Mouse (Mus musculus): Measurements from ENCODE around the gene Elf2. TPM values are rescaled to one million over a fixed set of nuclear protein-coding genes. Genes with fewer than 3 reads are reported as not detected.

The Elf2 gene
- polyA plus RNA-seq, 1 experiment, result 18.2 TPM

GRCm38 (mm10) chr3:51306621-51307020 lies 33.8 kb downstream of the Elf2 start:
- Histone ChIP-seq H3ac (ENCODE audit: control insufficient read depth, insufficient read length) (no peak overlapping the region), H3K4me2 (ENCODE audit: low read depth) (no peak overlapping the region), H3K36me3 (ENCODE audit: control insufficient read depth, insufficient read depth) (no peaks in the 10 kb centered on the region), H3K4me3 (no peak overlapping the region), H3K79me2 (ENCODE audit: control insufficient read depth, insufficient read depth) (no peaks in the 10 kb centered on the region), H3K27me3 (ENCODE audit: control insufficient read depth, insufficient read depth, insufficient read length) (no peaks in the 10 kb centered on the region)
- no peak for TF ChIP-seq SRF (IDR thresholded peaks at IDR 0.05; ENCODE audit: control insufficient read depth, insufficient read length, low read depth)
- TF ChIP-seq POLR2A (IDR thresholded peaks at IDR 0.05; ENCODE audit: insufficient read length, low read depth), result no peak
- no peak for TF ChIP-seq MYOD1 (IDR thresholded peaks at IDR 0.05; ENCODE audit: control insufficient read depth in 1 of 3, insufficient read length in 2 of 3, low read depth in 2 of 3)
- TF ChIP-seq E2F4 (IDR thresholded peaks at IDR 0.05; ENCODE audit: insufficient read depth), result no peak
- no peak for TF ChIP-seq MAX (IDR thresholded peaks at IDR 0.05; ENCODE audit: low read depth)
- TF ChIP-seq CEBPB (IDR thresholded peaks at IDR 0.05; ENCODE audit: insufficient read depth, poor library complexity, severe bottlenecking), result no peak
- no peak for TF ChIP-seq MYOG (IDR thresholded peaks at IDR 0.05; ENCODE audit: control insufficient read depth in 1 of 3, insufficient read depth in 1 of 3, insufficient read length in 2 of 3, low read depth in 2 of 3)
- no peak for TF ChIP-seq TCF12 (IDR thresholded peaks at IDR 0.05; ENCODE audit: insufficient read depth, poor library complexity, severe bottlenecking)
- TF ChIP-seq POLR2AphosphoS2 (IDR thresholded peaks at IDR 0.05; ENCODE audit: insufficient read length, low read depth), result no peak
- no peak for TF ChIP-seq USF1 (IDR thresholded peaks at IDR 0.05; ENCODE audit: low read depth)
- no peak for TF ChIP-seq REST (IDR thresholded peaks at IDR 0.05; ENCODE audit: insufficient read depth, insufficient read length)
- TF ChIP-seq TCF3 (IDR thresholded peaks at IDR 0.05; ENCODE audit: insufficient read length, low read depth), result no peak

DNA sequence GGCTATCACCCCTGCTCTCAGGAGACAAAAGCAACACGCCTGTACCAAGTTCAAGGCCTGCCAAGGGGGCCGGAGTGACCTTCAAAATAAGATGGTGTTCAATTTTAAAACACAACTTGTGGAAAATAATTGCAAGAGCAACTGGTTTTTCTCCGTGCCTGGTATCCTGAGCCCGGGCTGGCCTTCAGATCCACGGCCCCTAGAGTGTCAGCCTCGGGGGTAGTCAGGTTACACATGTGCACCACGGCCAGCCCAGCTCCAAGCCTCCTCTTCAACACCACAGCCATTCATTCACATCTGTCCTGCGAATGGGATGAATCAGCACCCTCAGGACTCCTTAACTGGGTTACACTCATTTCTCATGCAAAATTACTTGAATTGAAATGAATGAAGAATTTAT lies 34.5 kb downstream of the Elf2 start:
- no peak for TF ChIP-seq MAX (IDR thresholded peaks at IDR 0.05; ENCODE audit: low read depth)
- TF ChIP-seq E2F4 (IDR thresholded peaks at IDR 0.05; ENCODE audit: insufficient read depth), result no peak
- no peak for TF ChIP-seq MYOD1 (IDR thresholded peaks at IDR 0.05; ENCODE audit: control insufficient read depth in 1 of 3, insufficient read length in 2 of 3, low read depth in 2 of 3)
- TF ChIP-seq POLR2A (IDR thresholded peaks at IDR 0.05; ENCODE audit: insufficient read length, low read depth), result no peak
- TF ChIP-seq TCF12 (IDR thresholded peaks at IDR 0.05; ENCODE audit: insufficient read depth, poor library complexity, severe bottlenecking), result no peak
- TF ChIP-seq REST (IDR thresholded peaks at IDR 0.05; ENCODE audit: insufficient read depth, insufficient read length), result no peak
- TF ChIP-seq USF1 (IDR thresholded peaks at IDR 0.05; ENCODE audit: low read depth), result no peak
- no peak for TF ChIP-seq POLR2AphosphoS2 (IDR thresholded peaks at IDR 0.05; ENCODE audit: insufficient read length, low read depth)
- no peak for TF ChIP-seq MYOG (IDR thresholded peaks at IDR 0.05; ENCODE audit: control insufficient read depth in 1 of 3, insufficient read depth in 1 of 3, insufficient read length in 2 of 3, low read depth in 2 of 3)
- no peak for TF ChIP-seq SRF (IDR thresholded peaks at IDR 0.05; ENCODE audit: control insufficient read depth, insufficient read length, low read depth)
- no peak for TF ChIP-seq CEBPB (IDR thresholded peaks at IDR 0.05; ENCODE audit: insufficient read depth, poor library complexity, severe bottlenecking)
- TF ChIP-seq TCF3 (IDR thresholded peaks at IDR 0.05; ENCODE audit: insufficient read length, low read depth), result no peak
- Histone ChIP-seq H3K27me3 (ENCODE audit: control insufficient read depth, insufficient read depth, insufficient read length) (no peaks in the 10 kb centered on the region), H3K4me2 (ENCODE audit: low read depth) (no peak overlapping the region), H3ac (ENCODE audit: control insufficient read depth, insufficient read length) (no peak overlapping the region), H3K4me3 (no peak overlapping the region), H3K79me2 (ENCODE audit: control insufficient read depth, insufficient read depth) (no peaks in the 10 kb centered on the region), H3K36me3 (ENCODE audit: control insufficient read depth, insufficient read depth) (no peaks in the 10 kb centered on the region)

GRCm38 (mm10) chr3:51302971-51303476 lies 37.4 kb downstream of the Elf2 start:
- no peak overlapping the region for H3K4me2 ChIP-seq (ENCODE audit: low read depth)
- no peak for TF ChIP-seq CEBPB (IDR thresholded peaks at IDR 0.05; ENCODE audit: insufficient read depth, poor library complexity, severe bottlenecking)
- no peak for TF ChIP-seq POLR2AphosphoS2 (IDR thresholded peaks at IDR 0.05; ENCODE audit: insufficient read length, low read depth)
- TF ChIP-seq MYOG (IDR thresholded peaks at IDR 0.05; ENCODE audit: control insufficient read depth in 1 of 3, insufficient read depth in 1 of 3, insufficient read length in 2 of 3, low read depth in 2 of 3), result no peak
- no peak for TF ChIP-seq TCF3 (IDR thresholded peaks at IDR 0.05; ENCODE audit: insufficient read length, low read depth)
- TF ChIP-seq MAX (IDR thresholded peaks at IDR 0.05; ENCODE audit: low read depth), result no peak
- no peak for TF ChIP-seq POLR2A (IDR thresholded peaks at IDR 0.05; ENCODE audit: insufficient read length, low read depth)
- no peak for TF ChIP-seq SRF (IDR thresholded peaks at IDR 0.05; ENCODE audit: control insufficient read depth, insufficient read length, low read depth)
- TF ChIP-seq USF1 (IDR thresholded peaks at IDR 0.05; ENCODE audit: low read depth), result no peak

DNA sequence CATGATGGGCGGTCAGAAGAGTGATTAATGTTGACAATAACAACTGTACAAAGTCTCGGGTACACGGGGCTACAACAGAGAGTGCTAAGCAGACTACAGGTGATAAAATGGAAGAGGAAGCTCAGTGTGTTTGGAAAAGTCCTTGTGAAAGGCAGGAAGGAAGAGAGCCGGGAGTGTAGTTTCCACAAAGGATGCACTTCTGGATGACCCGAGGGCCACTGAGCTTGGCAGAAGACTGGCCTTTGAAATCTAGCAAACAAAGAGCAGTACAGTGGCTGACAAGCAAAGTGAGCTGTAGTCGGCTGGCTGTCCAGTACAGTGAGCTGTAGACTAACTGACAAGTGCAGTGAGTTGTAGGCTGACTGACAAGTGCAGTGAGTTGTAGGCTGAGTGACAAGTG lies 38.9 kb downstream of the Elf2 start:
- no peak overlapping the region for H3K4me3 ChIP-seq
- no peak overlapping the region for H3K4me2 ChIP-seq (ENCODE audit: low read depth)
- H3K79me2 ChIP-seq (ENCODE audit: control insufficient read depth, insufficient read depth), result no peaks in the 10 kb centered on the region
- TF ChIP-seq POLR2A (IDR thresholded peaks at IDR 0.05; ENCODE audit: insufficient read length, low read depth), result no peak
- no peaks in the 10 kb centered on the region for H3K36me3 ChIP-seq (ENCODE audit: control insufficient read depth, insufficient read depth)
- H3ac ChIP-seq (ENCODE audit: control insufficient read depth, insufficient read length), result no peak overlapping the region
- H3K27me3 ChIP-seq (ENCODE audit: control insufficient read depth, insufficient read depth, insufficient read length), result no peaks in the 10 kb centered on the region

More at GRCm38 (mm10) chr3:51302971-51303476, 37.4 kb downstream of the Elf2 start:
- Histone ChIP-seq H3K79me2 (ENCODE audit: control insufficient read depth, insufficient read depth) (no peaks in the 10 kb centered on the region), H3K4me3 (no peak overlapping the region), H3K27me3 (ENCODE audit: control insufficient read depth, insufficient read depth, insufficient read length) (no peaks in the 10 kb centered on the region), H3ac (ENCODE audit: control insufficient read depth, insufficient read length) (no peak overlapping the region), H3K36me3 (ENCODE audit: control insufficient read depth, insufficient read depth) (no peaks in the 10 kb centered on the region)

GRCm38 (mm10) chr3:51296790-51297189 lies 43.7 kb downstream of the Elf2 start:
- Histone ChIP-seq H3ac (ENCODE audit: control insufficient read depth, insufficient read length) (no peak overlapping the region), H3K36me3 (ENCODE audit: control insufficient read depth, insufficient read depth) (no peaks in the 10 kb centered on the region), H3K4me2 (ENCODE audit: low read depth) (no peak overlapping the region), H3K27me3 (ENCODE audit: control insufficient read depth, insufficient read depth, insufficient read length) (no peaks in the 10 kb centered on the region), H3K4me3 (no peak overlapping the region), H3K79me2 (ENCODE audit: control insufficient read depth, insufficient read depth) (no peaks in the 10 kb centered on the region)
- TF ChIP-seq MYOD1 (IDR thresholded peaks at IDR 0.05; ENCODE audit: control insufficient read depth in 1 of 3, insufficient read length in 2 of 3, low read depth in 2 of 3) (no peak), TCF12 (IDR thresholded peaks at IDR 0.05; ENCODE audit: insufficient read depth, poor library complexity, severe bottlenecking) (no peak), MAX (IDR thresholded peaks at IDR 0.05; ENCODE audit: low read depth) (no peak), POLR2AphosphoS2 (IDR thresholded peaks at IDR 0.05; ENCODE audit: insufficient read length, low read depth) (no peak), REST (IDR thresholded peaks at IDR 0.05; ENCODE audit: insufficient read depth, insufficient read length) (no peak), POLR2A (IDR thresholded peaks at IDR 0.05; ENCODE audit: insufficient read length, low read depth) (no peak), MYOG (IDR thresholded peaks at IDR 0.05; ENCODE audit: control insufficient read depth in 1 of 3, insufficient read depth in 1 of 3, insufficient read length in 2 of 3, low read depth in 2 of 3) (no peak)
